Mouse (Mus musculus): Measurements from ENCODE around the gene Gm42906.
A peak's percentile ranks its signal among the peaks of the same experiment; 100 is the strongest.

Gm42906 gene

DNA sequence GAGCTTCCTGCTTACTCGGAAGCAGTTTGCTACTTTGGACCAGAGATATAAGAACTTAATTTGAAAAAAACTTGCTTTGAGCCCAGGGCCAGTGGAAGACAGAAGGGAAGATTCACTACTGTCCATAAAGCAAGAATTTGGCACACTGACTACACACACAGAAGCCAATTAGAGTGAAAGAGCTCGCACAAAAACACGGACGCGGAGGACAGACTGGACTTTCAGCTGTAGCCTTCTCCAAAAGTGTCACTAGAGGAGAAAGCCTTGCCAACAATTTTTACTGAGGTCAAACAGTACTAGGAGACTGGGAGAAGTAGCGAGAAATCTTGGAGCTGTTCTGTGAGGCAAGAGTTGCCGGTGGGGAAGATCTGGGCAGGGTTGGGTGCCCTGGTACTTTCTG lies 128.4 kb downstream of the Gm42906 start:
- no peak for DNase-seq (ENCODE audit: low read depth, low spot score)

GRCm38 (mm10) chr5:151298371-151298770 lies 129.6 kb downstream of the Gm42906 start:
- DNase-seq (ENCODE audit: low read depth, low spot score), result no peak

GRCm38 (mm10) chr5:151296244-151296643 lies 131.7 kb downstream of the Gm42906 start:
- DNase-seq (ENCODE audit: low read depth, low spot score), result no peak

DNA sequence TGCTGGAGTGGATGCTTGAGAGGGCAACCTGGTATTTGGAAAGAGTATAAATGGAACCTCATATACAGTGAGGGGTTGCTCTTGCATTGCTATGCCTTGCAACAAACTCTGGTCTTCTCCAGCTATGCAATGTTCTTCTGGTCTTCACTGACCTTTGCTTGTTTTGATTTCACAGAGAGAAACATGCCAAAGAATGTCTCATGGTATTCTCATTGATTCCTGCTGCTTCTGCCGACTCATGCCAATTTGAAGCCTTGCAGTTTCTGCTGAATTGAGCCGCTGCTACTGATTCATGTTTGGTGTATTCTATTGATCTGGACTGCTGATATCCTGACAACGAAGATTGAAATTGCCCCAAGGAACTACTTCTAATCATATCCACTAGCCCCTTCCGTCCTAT lies 134.4 kb downstream of the Gm42906 start:
- DNase-seq (ENCODE audit: low read depth, low spot score), result no peak

- DNase-seq (ENCODE audit: low read depth, low spot score), result peak; percentile 62
These were observed 135.7 kb downstream of the Gm42906 start for GRCm38 (mm10) chr5:151292310-151292709.

DNA sequence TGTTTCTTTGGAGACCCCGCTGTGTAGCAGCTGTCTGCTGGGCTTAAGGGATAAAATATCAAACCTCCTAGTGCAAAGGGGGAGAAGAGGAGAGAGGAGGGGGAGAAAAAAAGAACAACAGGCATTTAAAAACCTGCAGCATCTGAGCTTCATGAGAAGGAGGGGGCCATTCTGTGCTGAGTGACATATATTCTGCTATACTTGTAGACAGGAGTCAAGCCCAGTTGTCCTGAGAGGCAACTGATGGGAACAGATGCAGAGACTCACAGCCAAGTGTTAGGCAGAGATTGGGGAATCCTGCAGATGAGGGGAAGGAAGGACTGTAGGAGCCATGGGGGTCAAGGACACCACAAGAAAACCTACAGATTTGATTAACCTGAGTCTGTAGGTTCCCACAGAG lies 141.6 kb downstream of the Gm42906 start:
- no peak for DNase-seq (ENCODE audit: low read depth, low spot score)

- no peak for DNase-seq (ENCODE audit: low read depth, low spot score)
These were observed 148.4 kb downstream of the Gm42906 start for GRCm38 (mm10) chr5:151279531-151279930.

DNA sequence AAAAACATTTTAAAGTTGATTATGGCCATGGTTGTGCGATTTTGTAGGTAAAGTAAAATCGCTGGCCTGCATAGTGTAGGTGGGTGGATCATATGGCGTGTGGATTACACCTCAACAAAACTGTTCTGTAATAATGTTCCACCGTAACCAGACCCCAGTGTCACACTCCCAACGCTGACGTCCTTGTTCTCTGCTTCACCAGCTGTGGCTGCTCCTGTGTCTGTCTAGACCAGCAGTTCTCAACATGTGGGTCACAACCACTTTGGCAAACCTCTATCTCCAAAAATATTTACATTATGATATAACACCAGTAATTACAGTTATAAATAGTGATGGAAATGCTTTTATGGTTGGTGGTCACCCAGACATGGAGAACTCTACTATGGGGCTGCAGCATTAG lies 150.0 kb downstream of the Gm42906 start:
- DNase-seq (ENCODE audit: low read depth, low spot score), result no peak

GRCm38 (mm10) chr5:151275986-151276385 lies 152.0 kb downstream of the Gm42906 start:
- DNase-seq (ENCODE audit: low read depth, low spot score), result no peak

GRCm38 (mm10) chr5:151274265-151274664 lies 153.7 kb downstream of the Gm42906 start:
- DNase-seq (ENCODE audit: low read depth, low spot score), result no peak

DNA sequence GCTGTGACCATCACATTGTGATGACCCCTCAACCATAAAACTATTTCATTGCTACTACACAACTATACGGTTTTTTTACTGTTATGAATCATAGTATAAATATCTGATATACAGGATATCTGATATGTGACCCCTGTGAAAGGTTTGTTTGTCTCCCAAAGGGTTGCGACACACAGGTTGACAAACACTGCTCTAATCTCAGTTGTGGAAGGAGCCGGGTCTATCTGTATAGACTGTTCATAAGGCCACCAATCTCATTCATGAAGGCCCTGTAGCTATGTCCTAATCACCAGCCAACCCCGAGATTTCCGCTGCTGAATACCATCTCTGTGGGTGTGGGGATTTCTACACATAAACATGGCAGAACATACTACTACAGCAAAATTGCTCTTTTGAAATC lies 157.1 kb downstream of the Gm42906 start:
- DNase-seq (ENCODE audit: low read depth, low spot score), result no peak

- DNase-seq (ENCODE audit: low read depth, low spot score), result no peak
These were observed 160.9 kb downstream of the Gm42906 start for GRCm38 (mm10) chr5:151266896-151267634.

DNA sequence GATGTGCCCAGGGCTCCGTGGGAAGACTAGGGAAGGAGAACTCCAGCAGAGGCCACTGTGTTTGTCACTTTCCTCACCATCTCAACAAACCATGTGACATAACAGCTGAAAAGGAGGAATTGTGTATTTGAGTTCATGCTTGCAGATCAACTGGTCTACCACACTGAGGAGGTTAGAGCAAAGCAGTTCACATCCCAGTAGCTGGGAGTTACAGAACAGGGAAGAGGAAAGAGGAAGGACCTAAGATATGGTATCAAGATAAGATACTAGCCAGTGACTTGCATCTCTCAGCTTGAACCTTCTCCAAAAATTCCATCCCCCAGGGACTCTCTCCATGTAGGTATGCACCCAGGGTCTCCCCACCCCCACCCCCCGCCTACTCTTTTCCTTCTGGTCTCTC lies 166.4 kb downstream of the Gm42906 start:
- DNase-seq (ENCODE audit: low read depth, low spot score), result no peak

DNA sequence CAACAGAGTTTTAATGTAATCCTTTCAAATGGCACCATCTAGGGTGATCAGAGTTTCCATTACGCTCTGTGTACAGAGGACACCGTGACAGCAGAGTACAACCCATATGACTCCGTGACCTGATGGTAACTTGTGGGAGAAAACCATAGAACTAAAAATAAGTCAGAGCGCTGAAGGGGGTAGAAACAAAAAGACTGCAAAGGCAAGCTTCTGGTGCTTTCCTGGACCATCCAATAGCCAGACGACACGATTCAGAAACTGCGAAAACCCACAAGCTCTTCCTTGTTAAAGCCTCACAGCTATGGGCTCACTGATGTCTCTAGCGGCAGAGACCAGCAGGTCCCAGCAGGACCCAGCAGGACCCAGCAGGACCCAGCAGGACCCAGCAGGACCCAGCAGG lies 175.8 kb downstream of the Gm42906 start:
- no peak for DNase-seq (ENCODE audit: low read depth, low spot score)

- DNase-seq (ENCODE audit: low read depth, low spot score), result no peak
These were observed 176.3 kb downstream of the Gm42906 start for GRCm38 (mm10) chr5:151251656-151252055.

DNA sequence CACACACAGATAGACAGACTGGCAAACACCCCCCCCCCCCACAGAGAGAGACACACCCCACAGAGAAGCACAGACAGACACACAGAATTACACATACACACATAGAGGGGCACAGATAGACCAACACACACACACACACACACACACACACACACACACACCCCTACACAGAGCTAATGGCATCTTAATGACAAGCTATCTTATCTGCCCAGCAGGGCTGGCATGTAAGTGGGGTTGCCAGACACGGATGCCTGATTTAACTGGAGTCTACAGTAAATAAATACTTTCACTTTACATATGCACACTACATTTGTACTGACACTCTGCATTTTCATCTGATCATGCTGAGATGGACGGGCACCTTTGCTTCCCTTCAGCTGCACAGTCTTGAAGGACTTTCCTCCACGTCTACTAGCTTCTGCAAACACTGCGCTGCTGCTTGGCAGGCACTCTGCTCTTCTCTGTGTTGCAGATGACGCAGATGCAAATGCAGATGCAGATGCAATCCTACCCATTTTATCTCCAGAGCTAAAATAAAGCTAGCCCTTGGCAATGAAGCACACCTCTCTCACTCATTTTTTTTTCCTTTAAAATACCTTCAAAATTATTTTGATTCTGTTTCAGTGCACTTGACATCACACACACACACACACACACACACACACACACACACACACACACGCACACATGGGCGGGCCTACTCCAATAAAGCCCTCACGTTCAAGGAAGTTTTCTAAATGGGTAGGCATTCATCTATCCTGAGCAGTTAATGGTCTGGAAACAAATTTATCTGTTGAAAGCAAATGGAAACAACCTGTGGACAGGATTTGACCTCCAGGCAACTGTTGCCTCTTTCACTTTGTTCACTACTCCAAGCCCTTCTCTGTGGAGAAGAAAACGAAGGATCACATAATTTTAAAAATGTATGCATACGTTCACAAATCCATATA lies 179.0 kb downstream of the Gm42906 start:
- no peak for DNase-seq (ENCODE audit: low read depth, low spot score)

DNA sequence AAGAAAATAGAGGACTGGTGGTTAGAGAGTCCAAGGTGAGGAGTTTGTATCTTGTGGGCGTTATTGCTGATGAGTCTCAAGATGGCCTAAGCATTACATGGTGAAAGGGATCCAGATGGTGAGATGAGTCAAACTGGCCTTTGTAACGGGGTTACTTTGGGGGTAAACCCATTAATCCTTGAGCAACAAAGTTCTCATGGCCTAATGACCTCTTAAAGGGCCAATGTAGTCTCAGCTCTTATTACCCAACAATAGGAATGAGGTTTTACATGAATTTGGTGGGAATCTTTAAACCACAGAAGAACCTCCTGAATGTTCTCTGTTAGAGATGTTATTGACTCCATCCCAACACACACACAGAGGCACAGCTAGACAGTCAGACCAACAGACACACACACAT lies 179.9 kb downstream of the Gm42906 start:
- DNase-seq (ENCODE audit: low read depth, low spot score), result no peak

DNA sequence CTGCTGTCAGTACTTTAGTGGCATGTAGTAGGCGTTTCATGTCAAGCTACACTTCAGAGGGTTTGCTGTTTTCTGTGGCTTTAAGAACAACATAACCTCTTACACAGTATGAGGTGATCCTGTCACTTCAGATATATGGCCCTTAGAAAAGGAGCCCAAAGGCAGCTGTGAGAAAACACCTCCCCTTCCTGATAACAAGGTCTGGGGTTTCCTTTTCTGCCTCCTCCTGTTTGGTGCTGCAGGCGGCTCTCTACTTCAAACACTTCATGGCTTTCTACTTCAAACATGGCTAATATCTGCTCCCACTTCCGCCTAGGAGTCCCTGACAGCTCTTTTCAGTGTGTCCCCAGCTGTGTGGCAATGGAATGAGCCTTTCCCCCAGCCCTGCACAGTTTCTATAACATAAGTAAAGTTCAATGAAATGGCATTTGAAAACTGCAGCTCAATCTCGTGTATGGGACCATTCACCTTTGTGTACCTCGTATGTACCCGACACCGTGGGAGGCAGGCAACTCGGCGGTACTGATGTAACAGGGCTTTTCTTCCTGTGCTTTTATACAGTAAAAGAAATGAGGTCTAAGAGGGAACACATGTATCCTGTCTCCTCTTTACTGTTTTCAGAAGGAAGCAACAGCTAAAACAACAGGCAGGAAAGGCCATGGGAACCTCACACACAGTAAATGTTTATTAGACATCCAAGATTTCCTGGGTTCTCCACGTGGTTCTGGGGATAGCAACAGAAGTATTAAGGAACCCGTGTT lies 180.7 kb downstream of the Gm42906 start:
- DNase-seq (ENCODE audit: low read depth, low spot score), result no peak

DNA sequence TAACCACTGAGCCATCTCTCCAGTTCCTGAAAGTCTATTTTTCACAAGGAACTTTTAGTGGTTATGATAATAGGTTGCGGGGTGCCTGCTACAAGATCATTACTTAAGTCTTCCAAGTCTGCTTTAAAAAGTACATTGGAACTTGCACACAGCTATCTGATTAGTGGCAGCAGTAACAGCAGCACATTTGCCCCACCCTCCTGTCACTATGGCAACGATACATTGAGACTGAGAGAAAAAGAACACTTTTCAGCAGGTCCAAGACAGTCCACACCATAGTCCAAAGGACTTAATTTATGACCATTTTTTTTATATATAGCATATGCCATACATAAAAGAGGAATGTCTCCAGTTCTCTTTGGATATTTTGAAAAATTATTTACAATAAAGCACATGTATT lies 181.7 kb downstream of the Gm42906 start:
- no peak for DNase-seq (ENCODE audit: low read depth, low spot score)

- peak; percentile 4 for DNase-seq (ENCODE audit: low read depth, low spot score)
These were observed 182.4 kb downstream of the Gm42906 start for GRCm38 (mm10) chr5:151245571-151245970.

DNA sequence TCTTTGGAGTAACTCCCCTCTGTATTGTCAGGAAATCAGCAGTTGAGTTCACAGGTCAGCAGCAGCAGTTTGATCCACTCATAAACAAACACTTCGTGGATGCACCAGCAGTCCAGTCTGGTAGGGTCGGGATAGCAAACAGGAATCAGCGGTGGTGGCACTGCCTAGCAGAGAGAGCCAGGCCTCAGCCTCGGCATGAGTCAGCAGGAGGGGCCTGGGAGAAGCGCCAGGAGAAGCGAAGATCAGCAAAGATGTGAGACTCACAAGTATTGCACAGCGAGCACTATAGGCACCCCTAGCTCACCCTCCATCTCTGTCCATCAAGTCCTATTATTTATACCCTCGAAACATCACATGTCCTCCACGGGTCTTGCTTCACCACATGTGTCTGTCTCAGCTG lies 189.2 kb downstream of the Gm42906 start:
- no peak for DNase-seq (ENCODE audit: low read depth, low spot score)

DNA sequence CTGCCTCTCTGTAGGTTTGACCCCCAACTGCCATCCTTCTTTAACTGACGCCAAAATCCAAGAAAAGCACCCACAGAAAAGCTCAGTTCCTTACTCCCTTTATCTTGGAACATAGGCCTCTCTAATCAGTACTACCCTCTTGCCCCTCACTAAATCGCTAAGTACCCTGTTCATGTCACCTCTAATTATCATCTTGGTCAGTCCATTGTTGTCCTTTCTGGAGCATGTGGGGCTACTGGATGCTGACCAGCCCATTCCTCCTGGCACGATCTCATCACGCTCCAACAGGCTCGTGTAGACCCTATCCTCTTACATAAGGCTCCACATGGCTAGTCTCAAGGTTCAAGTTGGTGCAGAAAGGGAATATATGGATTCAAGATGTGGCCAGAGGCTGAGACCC lies 191.6 kb downstream of the Gm42906 start:
- no peak for DNase-seq (ENCODE audit: low read depth, low spot score)
